Mouse (Mus musculus): ENCODE data around the gene Syt1.

Syt1 gene

GRCm38 (mm10) chr10:108448421-108448820, 562.4 kb downstream of the Syt1 start:
- DNase-seq (ENCODE audit: low read depth, low spot score), result no peak
